Mouse (Mus musculus) cortical plate, adult 2 months (tissue): ENCODE data around the gene Rpl39. TPM values are rescaled to one million over a fixed set of nuclear protein-coding genes. Genes with fewer than 3 reads are reported as not detected.
"Not testable (repeated sequence)": the region's sequence is repeated elsewhere in the genome, so short reads cannot be mapped to it uniquely, and the experiment has no call there.

Experiments used
- H3K27ac ChIP-seq: fragments of 200-500 bp; 2 replicates; pipeline ENCODE4 v1.5.1; 2012; ENCODE audit warnings: low read length, control low read depth, inconsistent platforms; ENCODE audit not compliant: insufficient read depth
- H3K4me1 ChIP-seq: fragments of 200-500 bp; 2 replicates; pipeline ENCODE4 v1.6.1; 2011; ENCODE audit warnings: low read length; ENCODE audit not compliant: control insufficient read depth, insufficient read depth
- H3K4me3 ChIP-seq: fragments of 200-500 bp; 2 replicates; pipeline ENCODE4 v1.5.1; 2011; ENCODE audit warnings: mild to moderate bottlenecking, low read length, control low read depth; ENCODE audit not compliant: insufficient read depth
- CTCF ChIP-seq: fragments of 200-500 bp; IDR thresholded peaks from 2 replicates; pipeline ENCODE4 v1.5.1; 2011; ENCODE audit warnings: mild to moderate bottlenecking, control low read depth, low read length; ENCODE audit not compliant: insufficient read depth; ENCODE audit errors: extremely low read depth
- POLR2A ChIP-seq: fragments of 200-500 bp; IDR thresholded peaks from 2 replicates; pipeline ENCODE4 v1.6.1; 2011; ENCODE audit warnings: mild to moderate bottlenecking, low read length, control low read depth; ENCODE audit not compliant: insufficient read depth; ENCODE audit errors: extremely low read depth
- polyA plus RNA-seq: library from polyadenylated mRNA; depleted of rRNA; stranded (reverse); fragments of >200 nt; gene quantifications from 2 replicates; pipeline ENCODE4 v1.2.3, GENCODE M21; 2012

The Rpl39 gene
- polyA plus RNA-seq, 1 experiment, result 330 TPM

DNA sequence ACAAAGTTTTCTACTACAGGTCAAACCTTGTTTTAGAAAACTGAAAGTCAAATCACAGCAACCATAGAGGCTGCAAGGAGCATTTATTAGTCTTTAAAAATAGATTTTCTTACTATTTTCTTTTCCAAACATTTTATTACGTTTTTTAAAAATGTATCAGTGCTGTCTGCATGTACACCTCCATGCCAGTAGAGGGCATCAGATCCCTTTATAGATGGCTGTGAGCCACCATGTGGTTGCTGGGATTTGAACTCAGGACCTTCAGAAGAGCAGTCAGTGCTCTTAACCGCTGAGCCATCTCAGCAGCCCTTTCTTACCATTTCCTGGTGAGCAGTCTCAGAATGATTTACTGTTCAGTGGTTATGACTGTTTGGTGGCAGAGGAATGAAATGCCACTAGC lies 18.6 kb upstream of the Rpl39 start:
- Histone ChIP-seq H3K4me3 (no peak overlapping the region), H3K4me1 (no peaks in the 10 kb centered on the region), H3K27ac (no peak overlapping the region)
- TF ChIP-seq POLR2A, result no peak
- no peak for TF ChIP-seq CTCF

DNA sequence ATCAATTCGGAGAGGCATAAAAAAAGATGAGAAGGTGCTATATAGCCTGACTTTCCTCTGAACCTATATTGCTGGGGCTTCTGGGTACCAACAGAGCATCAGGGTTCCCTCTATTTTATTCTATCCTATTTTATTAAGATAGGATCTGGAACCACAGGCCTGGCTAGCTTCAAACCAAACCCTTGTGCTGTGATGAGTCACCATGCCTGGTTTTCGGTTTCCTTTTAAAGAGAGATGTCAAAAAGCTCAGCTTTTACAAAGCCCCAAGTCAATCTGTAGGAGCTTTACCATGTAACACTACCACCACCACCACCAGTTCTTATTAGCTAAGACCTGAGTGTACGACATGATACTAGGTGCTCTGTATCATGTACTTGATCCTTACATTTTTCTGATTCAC lies 13.5 kb upstream of the Rpl39 start:
- no peaks in the 10 kb centered on the region for H3K4me1 ChIP-seq
- no peak overlapping the region for H3K4me3 ChIP-seq
- no peak overlapping the region for H3K27ac ChIP-seq
- TF ChIP-seq CTCF (no peak), POLR2A (no peak)

DNA sequence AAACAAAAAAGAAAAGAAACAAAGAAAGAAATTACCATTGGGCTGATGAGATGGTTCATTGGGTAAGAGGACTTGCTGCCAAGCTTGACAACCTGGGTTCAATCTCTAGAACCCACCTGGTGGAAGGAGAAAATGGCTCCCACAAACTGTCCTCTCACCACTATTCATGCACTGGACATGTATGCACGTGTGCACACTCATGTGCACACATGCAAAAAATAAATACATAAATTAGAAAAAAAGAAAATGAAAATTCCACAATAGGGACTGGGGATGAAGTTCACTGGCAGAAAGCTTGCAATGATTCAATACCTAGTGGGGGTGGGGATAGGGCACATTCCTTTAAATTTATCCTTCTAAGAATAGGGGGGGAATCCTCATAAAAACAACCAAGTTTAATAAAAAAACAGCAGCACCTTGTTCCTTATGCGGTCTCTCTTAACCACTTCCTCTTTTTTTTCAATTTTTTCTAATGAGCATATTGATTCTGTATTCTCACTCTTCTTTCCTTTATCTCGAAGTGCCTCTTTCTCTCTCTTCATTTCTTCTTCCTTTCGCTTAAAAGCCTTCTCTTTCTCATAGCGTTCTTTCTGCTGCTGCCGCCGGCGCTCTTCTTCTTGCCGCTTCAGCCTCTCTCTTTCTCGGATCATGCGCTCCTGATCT lies 10.0 kb upstream of the Rpl39 start:
- Histone ChIP-seq H3K4me3 (no peak overlapping the region), H3K4me1 (no peaks in the 10 kb centered on the region), H3K27ac (no peak overlapping the region)
- no peak for TF ChIP-seq CTCF
- no peak for TF ChIP-seq POLR2A

DNA sequence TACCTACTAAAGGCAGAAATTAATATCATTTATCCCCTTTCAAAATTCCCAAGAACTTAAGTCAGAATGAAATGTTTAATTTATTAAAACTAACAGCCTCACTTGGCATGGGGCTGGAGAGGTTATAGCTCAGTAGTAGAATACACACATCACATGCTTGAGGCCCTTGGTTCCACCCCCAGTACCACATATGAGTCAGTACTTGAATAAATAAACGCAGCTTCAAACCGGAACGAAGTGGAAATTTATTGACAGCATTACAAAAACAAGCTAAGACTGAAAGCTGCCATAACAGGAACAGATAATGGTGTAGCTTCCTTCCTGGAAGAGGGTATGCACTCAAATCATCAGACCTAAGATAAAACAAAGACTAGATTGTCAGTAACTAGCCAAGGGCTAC lies 6.3 kb upstream of the Rpl39 start:
- H3K4me1 ChIP-seq, result no peaks in the 10 kb centered on the region
- TF ChIP-seq POLR2A (no peak), CTCF (no peak)
- H3K4me3 ChIP-seq, result no peak overlapping the region
- H3K27ac ChIP-seq, result no peak overlapping the region

GRCm38 (mm10) chrX:37088778-37089177 lies 3.6 kb upstream of the Rpl39 start:
- TF ChIP-seq CTCF, result no peak
- TF ChIP-seq POLR2A, result no peak
- no peak overlapping the region for H3K27ac ChIP-seq
- H3K4me3 ChIP-seq, result no peak overlapping the region
- H3K4me1 ChIP-seq, result no peaks in the 10 kb centered on the region

DNA sequence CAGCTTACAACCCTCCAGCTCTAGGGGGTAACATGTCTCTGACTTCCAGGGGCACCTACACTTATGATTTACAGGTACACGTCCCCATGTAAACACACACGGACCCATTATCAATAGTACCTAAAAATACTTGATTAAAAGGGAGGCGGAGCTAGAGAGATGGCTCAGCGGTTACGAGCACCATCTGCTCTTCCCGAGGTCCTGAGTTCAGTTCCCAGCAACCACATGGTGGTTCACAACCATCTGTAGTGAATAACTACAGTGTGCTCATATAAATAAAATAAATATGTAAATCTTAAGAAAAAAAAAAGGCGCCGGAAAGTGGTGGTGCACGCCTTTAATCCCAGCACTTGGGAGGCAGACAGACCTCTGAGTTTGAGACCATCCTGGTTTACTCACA lies 463 bp upstream of the Rpl39 start:
- TF ChIP-seq CTCF (no peak), POLR2A (no peak)
- no peak overlapping the region for H3K27ac ChIP-seq
- no peaks in the 10 kb centered on the region for H3K4me1 ChIP-seq
- peak overlapping the region; percentile 84 for H3K4me3 ChIP-seq

- peak overlapping the region; percentile 84 for H3K4me3 ChIP-seq
- H3K27ac ChIP-seq, result no peak overlapping the region
- H3K4me1 ChIP-seq, result no peaks in the 10 kb centered on the region
- TF ChIP-seq POLR2A (no peak), CTCF (no peak)
These were observed 780 bp downstream of the Rpl39 start for GRCm38 (mm10) chrX:37084318-37084926.

- Histone ChIP-seq H3K4me1 (no peaks in the 10 kb centered on the region), H3K27ac (no peak overlapping the region), H3K4me3 (no peak overlapping the region)
- TF ChIP-seq POLR2A (no peak), CTCF (no peak)
These were observed 4.0 kb downstream of the Rpl39 start for GRCm38 (mm10) chrX:37081194-37081593.

GRCm38 (mm10) chrX:37080345-37080744 lies 4.9 kb downstream of the Rpl39 start:
- H3K4me1 ChIP-seq, H3K4me3 ChIP-seq, H3K27ac ChIP-seq: not testable (repeated sequence)

DNA sequence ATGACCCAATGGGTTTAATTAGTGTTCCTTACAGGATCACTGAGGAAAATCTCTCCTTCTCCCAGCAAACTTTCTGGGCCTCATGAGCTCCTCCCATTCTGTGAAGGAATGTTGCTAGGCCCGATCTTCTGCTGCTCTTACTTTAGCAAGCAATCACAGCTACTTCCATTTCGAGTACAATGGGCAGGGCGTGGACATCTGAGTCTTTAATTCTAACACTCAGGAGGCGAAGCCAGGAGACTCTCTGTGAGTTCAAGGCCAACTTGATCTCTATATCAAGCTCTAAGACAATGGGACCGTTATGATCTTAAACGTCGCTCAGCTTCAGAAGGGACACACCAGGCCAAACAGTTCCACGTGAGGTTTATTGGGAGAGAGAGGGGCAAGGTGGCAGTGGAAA lies 8.6 kb downstream of the Rpl39 start:
- no peak for TF ChIP-seq POLR2A
- TF ChIP-seq CTCF, result no peak
- H3K4me3 ChIP-seq, result no peak overlapping the region
- no peaks in the 10 kb centered on the region for H3K4me1 ChIP-seq
- H3K27ac ChIP-seq, result no peak overlapping the region

DNA sequence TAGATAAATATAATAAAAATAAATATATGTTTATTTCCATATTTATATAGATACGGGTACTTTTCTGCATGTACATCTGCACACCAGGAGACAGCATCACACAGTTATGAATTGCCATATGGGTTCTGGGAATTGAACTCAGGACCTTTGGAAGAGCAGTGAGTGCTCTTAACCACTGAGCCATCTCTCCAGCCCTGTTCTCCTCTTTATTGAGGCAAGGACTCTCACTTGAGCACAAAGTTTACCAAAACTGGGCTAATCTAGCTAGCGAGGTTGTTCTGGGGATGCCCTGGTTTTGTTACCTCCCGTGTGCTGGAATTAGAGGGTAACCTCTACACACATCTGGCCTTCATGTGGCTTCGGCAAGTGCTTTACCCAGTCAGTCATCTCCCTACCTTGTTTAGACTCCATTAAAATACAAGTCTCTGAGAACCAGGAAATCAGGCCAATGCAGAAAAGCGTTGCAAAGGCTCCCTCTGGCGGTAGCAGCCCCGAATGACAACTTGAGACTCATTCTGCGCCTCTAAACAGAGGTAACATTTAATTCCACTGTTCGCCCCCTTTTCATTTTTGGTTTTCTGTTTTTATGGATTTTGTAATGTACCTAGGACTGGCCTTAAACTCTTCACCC lies 10.8 kb downstream of the Rpl39 start:
- no peak overlapping the region for H3K27ac ChIP-seq
- H3K4me3 ChIP-seq, result no peak overlapping the region
- peak; percentile 68 for TF ChIP-seq CTCF
- TF ChIP-seq POLR2A, result no peak
- H3K4me1 ChIP-seq, result no peaks in the 10 kb centered on the region
